Mouse (Mus musculus) CH12.LX (cell line): ENCODE measurements at regions not wholly inside any gene's neighbourhood (a gene's known extent, or its start where the extent isn't known, plus 50 kb on each side); places are given as distances from the start of the nearest gene placed in this dataset.

Experiments used
- DNase-seq: peaks from one replicate; pipeline ENCODE4 v3.0.0-alpha.2; 2013; ENCODE audit errors: extremely low read depth
- H3K27ac ChIP-seq: 2 replicates; pipeline ENCODE4 v1.5.1; 2012; ENCODE audit warnings: low read depth, mild to moderate bottlenecking, control low read depth, moderate library complexity; ENCODE audit not compliant: insufficient read depth
- H3K27me3 ChIP-seq: replicated peaks from 2 replicates; pipeline ENCODE3; 2012; ENCODE audit warnings: inconsistent platforms
- H3K36me3 ChIP-seq, 2 experiments: replicated peaks in 1 of 2; 2 replicates each; pipeline versions ENCODE3 to v1.6.1; 2012; ENCODE audit warnings: inconsistent platforms in 1 of 2, low read length in 1 of 2, mild to moderate bottlenecking in 1 of 2, mixed read lengths in 1 of 2, moderate library complexity in 1 of 2; ENCODE audit not compliant: control insufficient read depth in 1 of 2, insufficient read depth in 1 of 2
- H3K4me1 ChIP-seq, 2 experiments: 2 replicates each; pipeline ENCODE4 v1.6.1; 2012; ENCODE audit warnings: inconsistent platforms in 1 of 2, moderate library complexity in 1 of 2; ENCODE audit not compliant: insufficient read depth in 2 of 2, control insufficient read depth in 1 of 2
- H3K4me2 ChIP-seq: 2 replicates; pipeline ENCODE4 v1.6.1; 2012; ENCODE audit warnings: low read depth, mild to moderate bottlenecking, control low read depth; ENCODE audit not compliant: poor library complexity, insufficient read depth, severe bottlenecking
- H3K4me3 ChIP-seq, 3 experiments: fragments of 150-350 bp in 1 of 3; sonication (generic) in 1 of 3; replicated peaks in 1 of 3; 2 replicates each; pipeline versions ENCODE3 to v1.5.1; 2011 to 2012; ENCODE audit warnings: low read depth in 2 of 3, low read length in 2 of 3, mild to moderate bottlenecking in 2 of 3, moderate library complexity in 2 of 3, control low read depth in 1 of 3, improper control_type of control experiment in 1 of 3, inconsistent platforms in 1 of 3, mixed read lengths in 1 of 3; ENCODE audit not compliant: poor library complexity in 1 of 3
- H3K79me2 ChIP-seq: replicated peaks from 2 replicates; pipeline ENCODE4 v1.6.1; 2012; ENCODE audit warnings: mild to moderate bottlenecking, moderate library complexity; ENCODE audit not compliant: control insufficient read depth, poor library complexity, insufficient read depth, severe bottlenecking; ENCODE audit errors: extremely low read depth
- H3K9ac ChIP-seq: 2 replicates; pipeline ENCODE4 v1.6.1; 2012; ENCODE audit warnings: low read depth, mild to moderate bottlenecking, control low read depth, moderate library complexity; ENCODE audit not compliant: insufficient read depth
- H3K9me3 ChIP-seq: replicated peaks from 2 replicates; pipeline ENCODE3; 2012; ENCODE audit warnings: low read length, inconsistent platforms, mixed read lengths
- BHLHE40 ChIP-seq: IDR thresholded peaks from 2 replicates; pipeline ENCODE4 v1.6.1; 2011; ENCODE audit warnings: mild to moderate bottlenecking, low read depth, low read length, improper control_type of control experiment
- CTCF ChIP-seq, 2 experiments: IDR thresholded peaks in 1 of 2; conservative IDR thresholded peaks in 1 of 2; 2 replicates each; pipeline ENCODE4 v1.5.1; 2011 to 2012; ENCODE audit warnings: low read depth in 2 of 2, low read length in 2 of 2, improper control_type of control experiment in 1 of 2, inconsistent platforms in 1 of 2, mild to moderate bottlenecking in 1 of 2, moderate library complexity in 1 of 2
- E2F4 ChIP-seq: IDR thresholded peaks from 2 replicates; pipeline ENCODE4 v1.6.1; 2011; ENCODE audit warnings: low read depth, low read length, improper control_type of control experiment; ENCODE audit not compliant: insufficient replicate concordance
- EP300 ChIP-seq: IDR thresholded peaks from 2 replicates; pipeline ENCODE4 v1.6.1; 2011; ENCODE audit warnings: low read length, improper control_type of control experiment
- ETS1 ChIP-seq: conservative IDR thresholded peaks from 2 replicates; pipeline ENCODE4 v1.6.1; 2012; ENCODE audit warnings: low read depth, mild to moderate bottlenecking, inconsistent platforms, low read length, improper control_type of control experiment, moderate library complexity
- IRF4 ChIP-seq: IDR thresholded peaks from 2 replicates; pipeline ENCODE4 v1.6.1; 2014; ENCODE audit warnings: low read depth, mild to moderate bottlenecking, inconsistent platforms, low read length, improper control_type of control experiment
- JUN ChIP-seq: IDR thresholded peaks from 2 replicates; pipeline ENCODE4 v1.6.1; 2011; ENCODE audit warnings: low read depth, mild to moderate bottlenecking, low read length, improper control_type of control experiment, moderate library complexity; ENCODE audit not compliant: insufficient read depth
- KAT2A ChIP-seq: IDR thresholded peaks from 2 replicates; pipeline ENCODE4 v1.6.1; 2012; ENCODE audit warnings: low read length, improper control_type of control experiment, inconsistent platforms; ENCODE audit not compliant: insufficient replicate concordance
- MAZ ChIP-seq: IDR thresholded peaks from 2 replicates; pipeline ENCODE4 v1.6.1; 2012; ENCODE audit warnings: low read depth, mild to moderate bottlenecking, inconsistent platforms, low read length, improper control_type of control experiment, moderate library complexity
- NELFE ChIP-seq: IDR thresholded peaks from 2 replicates; pipeline ENCODE4 v1.6.1; 2011; ENCODE audit warnings: low read depth, low read length, improper control_type of control experiment
- PAX5 ChIP-seq: IDR thresholded peaks from 2 replicates; pipeline ENCODE4 v1.6.1; 2012; ENCODE audit warnings: low read length, inconsistent platforms, mixed read lengths
- RAD21 ChIP-seq: IDR thresholded peaks from 2 replicates; pipeline ENCODE4 v1.6.1; 2011; ENCODE audit warnings: low read depth, mild to moderate bottlenecking, low read length, improper control_type of control experiment, moderate library complexity
- SMC3 ChIP-seq: IDR thresholded peaks from 2 replicates; pipeline ENCODE4 v1.6.1; 2011; ENCODE audit warnings: low read depth, low read length, improper control_type of control experiment
- TBP ChIP-seq: conservative IDR thresholded peaks from 2 replicates; pipeline ENCODE4 v1.6.1; 2011; ENCODE audit warnings: low read depth, low read length, improper control_type of control experiment
- USF1 ChIP-seq: IDR thresholded peaks from 2 replicates; pipeline ENCODE4 v1.6.1; 2014; ENCODE audit warnings: low read depth, mild to moderate bottlenecking, inconsistent platforms, low read length, improper control_type of control experiment
- ZC3H11A ChIP-seq: IDR thresholded peaks from 2 replicates; pipeline ENCODE4 v1.6.1; 2012; ENCODE audit warnings: low read depth, mild to moderate bottlenecking, inconsistent platforms, low read length, improper control_type of control experiment
- ZNF384 ChIP-seq: IDR thresholded peaks from 2 replicates; pipeline ENCODE4 v1.6.1; 2012; ENCODE audit warnings: low read depth, low read length, improper control_type of control experiment, inconsistent platforms
- dilution Hi-C: fragments of 300-500 bp; cut with MboI; formaldehyde crosslinking; loops from 2 replicates; pipeline ENCODE4 v1.14.3; 2020; ENCODE audit warnings: low sequenced_read_pairs; ENCODE audit not compliant: extremely low pct_unique_long_range_greater_than_20kb, extremely low pct_ligation_motif_present
- in situ Hi-C: fragments of 300-500 bp; cut with MboI; formaldehyde crosslinking; loops from 3 replicates; pipeline ENCODE4 v1.14.3; 2019; ENCODE audit warnings: low sequenced_read_pairs, low pct_ligation_motif_present, low pct_unique_long_range_greater_than_20kb, mixed read lengths

- DNase-seq, result no peak
- in situ Hi-C loops, result no loop called here
Measured at GRCm38 (mm10) chr14:102782227-102782626, 200.2 kb downstream of the Kctd12 start.

GRCm38 (mm10) chr14:102769716-102770115 is 212.7 kb downstream of the Kctd12 start:
- H3K27ac ChIP-seq, result no peak overlapping the region
- peaks cover 0 to 6% of the 10 kb centered on the region in 2 experiments; a peak in 2 of 4 replicates for H3K4me1 ChIP-seq
- no peak overlapping the region for H3K9ac ChIP-seq
- no peaks in the 10 kb centered on the region for H3K79me2 ChIP-seq
- DNase-seq, result peak; percentile 78
- dilution Hi-C loops, result no loop called here
- H3K4me3 ChIP-seq, result no peak overlapping the region
- in situ Hi-C loops, result no loop called here
- TF ChIP-seq IRF4, result peak; percentile 51; the same call in 1 of the 2 replicates
- TF ChIP-seq TBP, result no peak
- TF ChIP-seq EP300, result no peak
- TF ChIP-seq BHLHE40, result 0 out of 2 replicates have a peak, but pooled peaks have one; percentile 33
- TF ChIP-seq MAZ, result no peak
- peak; percentile 10; the same call in 1 of the 2 replicates for TF ChIP-seq ZC3H11A
- TF ChIP-seq PAX5, result no peak
- TF ChIP-seq ETS1, result 0 out of 2 replicates have a peak, but pooled peaks have one; percentile 14
- TF ChIP-seq CTCF (conservative IDR thresholded peaks at IDR 0.05 in 1 of 2, IDR thresholded peaks at IDR 0.05 in 1 of 2; ENCODE audit: low read depth in 2 of 2, low read length in 2 of 2), result peak; percentile 18 to 78; a peak in 3 of 4 replicates
- TF ChIP-seq SMC3, result peak; percentile 86
- TF ChIP-seq RAD21, result peak; percentile 69
- TF ChIP-seq E2F4, result no peak
- no peaks in the 10 kb centered on the region for H3K36me3 ChIP-seq
- H3K9me3 ChIP-seq, result no peaks in the 10 kb centered on the region
- no peaks in the 10 kb centered on the region for H3K27me3 ChIP-seq
- no peak overlapping the region for H3K4me2 ChIP-seq

More at GRCm38 (mm10) chr14:102782227-102782626, 200.2 kb downstream of the Kctd12 start:
- dilution Hi-C loops, result no loop called here
- no peaks in the 10 kb centered on the region for H3K36me3 ChIP-seq
- no peak overlapping the region for H3K9ac ChIP-seq
- no peak overlapping the region for H3K4me2 ChIP-seq
- TF ChIP-seq ZNF384 (no peak), KAT2A (no peak), CTCF (conservative IDR thresholded peaks at IDR 0.05 in 1 of 2, IDR thresholded peaks at IDR 0.05 in 1 of 2; ENCODE audit: low read depth in 2 of 2, low read length in 2 of 2) (no peak), NELFE (no peak), EP300 (no peak), RAD21 (no peak), USF1 (no peak), JUN (no peak), BHLHE40 (no peak)
- H3K79me2 ChIP-seq, result no peaks in the 10 kb centered on the region
- no peaks in the 10 kb centered on the region for H3K9me3 ChIP-seq
- H3K4me3 ChIP-seq, result no peak overlapping the region
- no peaks in the 10 kb centered on the region for H3K4me1 ChIP-seq
- no peaks in the 10 kb centered on the region for H3K27me3 ChIP-seq
- H3K27ac ChIP-seq, result no peak overlapping the region
